Mouse (Mus musculus) left cerebral cortex, postnatal 14 days (tissue): Measurements from ENCODE around the gene Spi1. TPM values are rescaled to one million over a fixed set of nuclear protein-coding genes. Genes with fewer than 3 reads are reported as not detected.
"Not testable (repeated sequence)": the region's sequence is repeated elsewhere in the genome, so short reads cannot be mapped to it uniquely, and the experiment has no call there.

ENCODE experiments used
- DNase-seq, 2 experiments: peaks; one replicate each; pipeline ENCODE4 v3.0.0; 2021 to 2022; ENCODE audit warnings: low spot score in 2 of 2, mixed read lengths in 1 of 2
- intact Hi-C: fragments of 180-260 bp; cut with DNase I; formaldehyde crosslinking; loops from one replicate; pipeline ENCODE4 v1.15.1; 2025
- long read RNA-seq, 2 experiments: library from polyadenylated mRNA; stranded (forward); transcript quantifications; one replicate each; pipeline ENCODE4 v2.0.0; 2021
- total RNA-seq, 2 experiments: library from RNA; stranded (reverse); gene quantifications; 2 replicates each; pipeline ENCODE4 v1.2.3; 2021

Gene Spi1
- 1 to 10 TPM; 4.3 to 4.7 TPM for total RNA-seq
- long read RNA-seq, experiment 1, transcript Spi1-201 (5 exons, 2,034 nt): major isoform, 8 of 9 reads
- long read RNA-seq, experiment 1, partial matches to known transcripts: 0 of 9 reads
- long read RNA-seq, experiment 1, other reads (novel, unspliced or antisense): 1 of 9 reads
- long read RNA-seq, experiment 2, partial matches to known transcripts: 1 of 6 reads
- long read RNA-seq, experiment 2, other reads (novel, unspliced or antisense): 1 of 6 reads

- intact Hi-C loops: no loop called here
- DNase-seq: no peak
Observed at GRCm38 (mm10) chr2:91081775-91082695, at the start of gene Spi1. Spi1 (plus strand) TSS chr2:91082390.

- DNase-seq: no peak
- intact Hi-C loops: no loop called here
Observed at GRCm38 (mm10) chr2:91033000-91033399, 49.2 kb upstream of the Spi1 start.

GRCm38 (mm10) chr2:91035385-91035784, 46.8 kb upstream of the Spi1 start, which contains the start of gene Rapsn:
Rapsn (plus strand) TSS chr2:91035620.
- DNase-seq: no peak
- intact Hi-C loops: no loop called here

- intact Hi-C loops: no loop called here
- no peak for DNase-seq
Observed at GRCm38 (mm10) chr2:91041786-91042185, 40.4 kb upstream of the Spi1 start.

- intact Hi-C loops: no loop called here
- DNase-seq: no peak
Observed at GRCm38 (mm10) chr2:91042651-91043398, 39.4 kb upstream of the Spi1 start.

GRCm38 (mm10) chr2:91044727-91045126, 37.5 kb upstream of the Spi1 start:
- no peak for DNase-seq
- intact Hi-C loops: no loop called here

- intact Hi-C loops, DNase-seq: not testable (repeated sequence)
Observed at GRCm38 (mm10) chr2:91045805-91046204, 36.4 kb upstream of the Spi1 start.

- intact Hi-C loops: no loop called here
- DNase-seq: no peak
Observed at GRCm38 (mm10) chr2:91047359-91047758, 34.8 kb upstream of the Spi1 start.

GRCm38 (mm10) chr2:91051917-91052316, 30.3 kb upstream of the Spi1 start:
- no peak for DNase-seq
- intact Hi-C loops: no loop called here

GRCm38 (mm10) chr2:91052752-91053151, 29.4 kb upstream of the Spi1 start:
- DNase-seq: no peak
- intact Hi-C loops: no loop called here

GRCm38 (mm10) chr2:91053181-91053933, 28.8 kb upstream of the Spi1 start:
- intact Hi-C loops: no loop called here

GRCm38 (mm10) chr2:91053934-91054382, 28.2 kb upstream of the Spi1 start, which contains the start of gene Psmc3:
Psmc3 (plus strand) TSS chr2:91054009.
- DNase-seq: peak; percentile 96
- intact Hi-C loops: no loop called here

More at GRCm38 (mm10) chr2:91053181-91053933, 28.8 kb upstream of the Spi1 start:
- no peak for DNase-seq

- intact Hi-C loops: no loop called here
- no peak for DNase-seq
Observed at GRCm38 (mm10) chr2:91058435-91058834, 23.8 kb upstream of the Spi1 start.

GRCm38 (mm10) chr2:91059376-91059775, 22.8 kb upstream of the Spi1 start:
- no peak for DNase-seq
- intact Hi-C loops: no loop called here

GRCm38 (mm10) chr2:91060544-91061355, 21.4 kb upstream of the Spi1 start:
- intact Hi-C loops: loop anchor here (5.0 kb wide), 1 partner anchor 193 kb away; no protein-coding TSS in a partner anchor
- peak; percentile 80 to 87 for DNase-seq

GRCm38 (mm10) chr2:91061849-91062481, 20.2 kb upstream of the Spi1 start:
- no peak for DNase-seq
- intact Hi-C loops: loop anchor here (5.0 kb wide), 1 partner anchor 195 kb away; no protein-coding TSS in a partner anchor

- intact Hi-C loops: loop anchor here (5.0 kb wide), 1 partner anchor 196 kb away; no protein-coding TSS in a partner anchor
- DNase-seq: no peak
Observed at GRCm38 (mm10) chr2:91062779-91063606, 19.2 kb upstream of the Spi1 start.
